Mouse (Mus musculus): ENCODE data around the gene Rbbp4.
A peak's percentile ranks its signal among the peaks of the same experiment; 100 is the strongest.

Rbbp4 gene

GRCm38 (mm10) chr4:129293702-129294101 lies 41.5 kb downstream of the Rbbp4 start:
- no peak for DNase-seq (ENCODE audit: low read depth, low spot score)

- DNase-seq (ENCODE audit: low read depth, low spot score) = no peak
These were observed 42.3 kb downstream of the Rbbp4 start for GRCm38 (mm10) chr4:129292831-129293230.

GRCm38 (mm10) chr4:129289671-129290070 lies 45.5 kb downstream of the Rbbp4 start:
- no peak for DNase-seq (ENCODE audit: low read depth, low spot score)

- no peak for DNase-seq (ENCODE audit: low read depth, low spot score)
These were observed 47.1 kb downstream of the Rbbp4 start for GRCm38 (mm10) chr4:129288067-129288466.

- no peak for DNase-seq (ENCODE audit: low read depth, low spot score)
These were observed 47.6 kb downstream of the Rbbp4 start, which contains the start of gene Sync for GRCm38 (mm10) chr4:129287472-129287981. Sync (plus strand) TSS chr4:129287617.

- no peak for DNase-seq (ENCODE audit: low read depth, low spot score)
These were observed 48.3 kb downstream of the Rbbp4 start for GRCm38 (mm10) chr4:129286683-129287471.

- DNase-seq (ENCODE audit: low read depth, low spot score) = no peak
These were observed 49.0 kb downstream of the Rbbp4 start for GRCm38 (mm10) chr4:129286001-129286682.

GRCm38 (mm10) chr4:129284685-129285084 lies 50.5 kb downstream of the Rbbp4 start:
- no peak for DNase-seq (ENCODE audit: low read depth, low spot score)

- DNase-seq (ENCODE audit: low read depth, low spot score) = no peak
These were observed 51.9 kb downstream of the Rbbp4 start for GRCm38 (mm10) chr4:129283226-129283625.

GRCm38 (mm10) chr4:129282786-129283185 lies 52.4 kb downstream of the Rbbp4 start:
- DNase-seq (ENCODE audit: low read depth, low spot score) = no peak

- peak; percentile 81 for DNase-seq (ENCODE audit: low read depth, low spot score)
These were observed 58.7 kb downstream of the Rbbp4 start for GRCm38 (mm10) chr4:129276453-129276865.

GRCm38 (mm10) chr4:129272756-129273046 lies 62.5 kb downstream of the Rbbp4 start:
- DNase-seq (ENCODE audit: low read depth, low spot score) = no peak

GRCm38 (mm10) chr4:129271991-129272755 lies 63.0 kb downstream of the Rbbp4 start:
- DNase-seq (ENCODE audit: low read depth, low spot score) = peak; percentile 69

GRCm38 (mm10) chr4:129268698-129269097 lies 66.5 kb downstream of the Rbbp4 start:
- no peak for DNase-seq (ENCODE audit: low read depth, low spot score)

- no peak for DNase-seq (ENCODE audit: low read depth, low spot score)
These were observed 68.3 kb downstream of the Rbbp4 start for GRCm38 (mm10) chr4:129266821-129267220.

GRCm38 (mm10) chr4:129266191-129266590 lies 69.0 kb downstream of the Rbbp4 start:
- DNase-seq (ENCODE audit: low read depth, low spot score) = no peak

- DNase-seq (ENCODE audit: low read depth, low spot score) = no peak
These were observed 71.7 kb downstream of the Rbbp4 start for GRCm38 (mm10) chr4:129263225-129264021.

GRCm38 (mm10) chr4:129261196-129261595 lies 74.0 kb downstream of the Rbbp4 start, which contains the start of gene C77080:
C77080 (minus strand) TSS chr4:129261404.
- no peak for DNase-seq (ENCODE audit: low read depth, low spot score)

- no peak for DNase-seq (ENCODE audit: low read depth, low spot score)
These were observed 74.5 kb downstream of the Rbbp4 start for GRCm38 (mm10) chr4:129260678-129261077.

- DNase-seq (ENCODE audit: low read depth, low spot score) = no peak
These were observed 76.1 kb downstream of the Rbbp4 start for GRCm38 (mm10) chr4:129259101-129259500.

All from WW6 (cell line).